Comparison of ENCODE assay signal across 8 mouse cellular contexts in genomic region chr15:82146770-82147610, GRCm38 (mm10). TPM values are rescaled to one million over a fixed set of nuclear protein-coding genes. Genes with fewer than 3 reads are reported as not detected.
DNase-seq lines count a peak whose midpoint lies in the region; ATAC-seq lines count a peak whose summit lies in the region.

Srebf2 (plus strand) TSS chr15:82147181.

- peak within 1 kb of the TSS; percentile 90 for H3K4me3 ChIP-seq in hindbrain, embryonic 11.5 days (ENCODE audit: low read depth, low read length)

- peak within 1 kb of the TSS; percentile 93 for H3K9ac ChIP-seq in hindbrain, embryonic 11.5 days (ENCODE audit: low read depth, low read length)

- 0 out of 2 replicates have a peak, but pooled peaks cover 2% of the 10 kb centered on the region for H3K4me1 ChIP-seq in hindbrain, embryonic 11.5 days (replicated peaks; ENCODE audit: control insufficient read depth, insufficient read depth, low read length)

- 1% methylated on average over 47 of the region's 79 CpGs for WGBS in hindbrain, embryonic 11.5 days

- H3K4me2 ChIP-seq in hindbrain, embryonic 11.5 days (replicated peaks; ENCODE audit: low read depth, low read length): peak within 1 kb of the TSS; percentile 69

- H3K27me3 ChIP-seq in hindbrain, embryonic 11.5 days (ENCODE audit: control insufficient read depth, insufficient read depth, low read length): no peaks in the 10 kb centered on the region

- peak within 1 kb of the TSS; percentile 98 for H3K27ac ChIP-seq in hindbrain, embryonic 11.5 days (ENCODE audit: low read depth, low read length)

- no peaks in the 10 kb centered on the region for H3K36me3 ChIP-seq in hindbrain, embryonic 11.5 days (ENCODE audit: control insufficient read depth, insufficient read depth, low read length)

- peak; percentile 97 for ATAC-seq in hindbrain, embryonic 11.5 days (ENCODE audit: low FRiP score)

- no peaks in the 10 kb centered on the region for H3K9me3 ChIP-seq in hindbrain, embryonic 11.5 days (ENCODE audit: control insufficient read depth, low read length)

- peak; percentile 99 for DNase-seq in Muller cell, postnatal 12 days (ENCODE audit: inconsistent ontology term)
- DNase-seq in cerebellum, adult 9-11 months: peak; percentile 99
- DNase-seq in frontal cortex, adult 2 months (ENCODE audit: extremely low spot score in 1 of 2, low spot score in 1 of 2): peak; percentile 99
- DNase-seq in hindbrain, embryonic 11.5 days (ENCODE audit: low spot score): peak; percentile 99
- DNase-seq in layer of hippocampus, postnatal 10 days (ENCODE audit: low spot score in 2 of 2): peak; percentile 98
- DNase-seq in lung, postnatal 10 days: peak; percentile 99
- DNase-seq in ovary, postnatal 36 days (ENCODE audit: low spot score): peak; percentile 98
- DNase-seq in thymus, postnatal 25 days: peak; percentile 97

RNA-seq across cellular contexts. Expression of gene Srebf2, which starts in this region (rescaled TPM):
- 142 and 155 TPM in 2 replicates for polyA plus RNA-seq in frontal cortex, adult 2 months (2012; rRNA removed)
- polyA plus RNA-seq in hindbrain, embryonic 11.5 days (2014; fragmentation: Nextera tagmentation; extraction: Ambion mirVana): 143 and 144 TPM in 2 replicates
- 100 to 1,000 TPM; 191 to 198 TPM for total RNA-seq in layer of hippocampus, postnatal 10 days (2021)

Comparison
In these comparisons a context has a peak if more than half of its experiments do, and no peak if none do; other contexts are left out.
1. Peak in every context shown above with its lines: DNase-seq, ATAC-seq, H3K4me3 ChIP-seq and H3K27ac ChIP-seq.